Mouse (Mus musculus) ES-Bruce4 (cell line): Measurements from ENCODE around the gene Cxcr4.

Source experiments
- CTCF ChIP-seq: IDR thresholded peaks from one replicate; pipeline ENCODE4 v1.8.1; 2011; ENCODE audit warnings: low read depth, low read length
- EP300 ChIP-seq: IDR thresholded peaks from 2 replicates; pipeline ENCODE4 v1.6.1; 2011; ENCODE audit warnings: low read depth, low read length; ENCODE audit not compliant: insufficient read depth
- POLR2A ChIP-seq: IDR thresholded peaks from one replicate; pipeline ENCODE4 v1.8.1; 2011; ENCODE audit warnings: low read length; ENCODE audit not compliant: insufficient read depth

- no peak for TF ChIP-seq POLR2A
- TF ChIP-seq CTCF, result no peak
- TF ChIP-seq EP300, result no peak
Measured at GRCm38 (mm10) chr1:128561325-128561874, 30.7 kb downstream of the Cxcr4 start.
